Mouse (Mus musculus): ENCODE measurements around the gene Crk. TPM values are rescaled to one million over a fixed set of nuclear protein-coding genes. Genes with fewer than 3 reads are reported as not detected.

The Crk gene
- 10 to 100 TPM; 93.2 to 96.5 TPM for total RNA-seq (2021)
- long read RNA-seq, experiment 1, full-length matches to known transcripts = 24 of 41 reads
- long read RNA-seq, experiment 1, partial matches to known transcripts = 6 of 41 reads
- long read RNA-seq, experiment 1, other reads (novel, unspliced or antisense) = 11 of 41 reads
- long read RNA-seq, experiment 2, full-length matches to known transcripts = 24 of 29 reads
- long read RNA-seq, experiment 2, partial matches to known transcripts = 1 of 29 reads
- long read RNA-seq, experiment 2, other reads (novel, unspliced or antisense) = 4 of 29 reads

GRCm38 (mm10) chr11:75678747-75679438 lies at the start of gene Crk:
Gene Crk (plus strand): TSS chr11:75679259.
- DNase-seq = peak; percentile 99

DNA sequence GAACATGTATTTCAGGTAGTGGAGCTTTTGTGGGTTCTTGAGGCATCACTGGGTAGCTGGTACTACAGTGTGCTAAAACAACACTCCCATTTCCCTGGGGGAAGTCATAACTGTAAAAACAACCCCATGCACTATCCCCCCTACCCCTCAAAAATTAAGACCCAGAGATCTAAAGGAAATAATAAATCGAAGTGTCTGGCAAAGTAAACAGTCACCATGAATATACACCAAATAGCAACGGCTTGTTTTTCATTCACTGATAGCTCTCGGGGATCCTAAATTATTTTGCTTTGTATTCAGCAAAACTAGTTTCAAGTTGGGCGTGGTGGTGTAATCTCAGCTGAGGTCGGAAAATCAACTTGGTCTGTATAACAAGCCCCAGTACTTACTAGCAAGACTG lies 49.0 kb upstream of the Crk start:
- no peak for DNase-seq

DNA sequence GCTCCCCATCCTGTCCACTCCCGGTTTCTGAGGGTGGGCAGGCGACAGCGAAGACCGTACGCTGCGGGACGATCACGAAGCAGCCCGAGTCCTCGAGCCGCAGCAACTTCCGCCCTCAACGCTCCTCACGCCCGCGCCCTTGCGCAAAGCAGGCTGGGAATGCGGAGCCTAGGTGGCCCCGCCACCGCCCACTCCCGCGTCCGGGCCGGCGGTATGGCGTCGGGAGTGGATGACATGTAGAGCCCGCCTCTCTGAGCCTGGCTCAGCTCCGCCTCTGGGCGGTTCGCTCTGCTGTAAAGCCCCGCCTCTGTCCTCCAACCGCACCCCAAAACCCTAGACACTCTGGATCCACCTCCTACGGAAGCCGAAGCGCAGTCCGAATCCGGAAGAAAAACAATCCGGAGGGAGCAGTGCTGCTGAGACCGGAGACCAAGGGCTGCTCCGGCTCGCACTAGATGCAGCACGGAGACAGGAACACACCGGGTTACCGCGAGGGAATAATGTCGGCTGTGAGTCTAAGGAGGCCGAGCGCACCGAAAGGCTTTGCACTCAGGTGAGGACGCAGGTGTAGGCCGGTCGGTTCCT lies 48.3 kb upstream of the Crk start, which contains the start of gene Inpp5k:
TSS of gene Inpp5k (plus strand) at position 344 of the 585 bp plus-strand sequence.
- DNase-seq = peak; percentile 96

- no peak for DNase-seq
Observed at GRCm38 (mm10) chr11:75631561-75632225, 47.4 kb upstream of the Crk start.

GRCm38 (mm10) chr11:75632921-75633320 lies 46.1 kb upstream of the Crk start:
- DNase-seq = no peak

GRCm38 (mm10) chr11:75634801-75635200 lies 44.3 kb upstream of the Crk start:
- DNase-seq = no peak

- DNase-seq = no peak
Observed at GRCm38 (mm10) chr11:75635315-75635714, 43.7 kb upstream of the Crk start.

GRCm38 (mm10) chr11:75643323-75643722 lies 35.7 kb upstream of the Crk start:
- no peak for DNase-seq

GRCm38 (mm10) chr11:75644684-75645083 lies 34.4 kb upstream of the Crk start:
- DNase-seq = no peak

- peak; percentile 69 for DNase-seq
Observed at GRCm38 (mm10) chr11:75647681-75648211, 31.3 kb upstream of the Crk start.

GRCm38 (mm10) chr11:75649155-75649561 lies 29.9 kb upstream of the Crk start:
- DNase-seq = peak; percentile 35

DNA sequence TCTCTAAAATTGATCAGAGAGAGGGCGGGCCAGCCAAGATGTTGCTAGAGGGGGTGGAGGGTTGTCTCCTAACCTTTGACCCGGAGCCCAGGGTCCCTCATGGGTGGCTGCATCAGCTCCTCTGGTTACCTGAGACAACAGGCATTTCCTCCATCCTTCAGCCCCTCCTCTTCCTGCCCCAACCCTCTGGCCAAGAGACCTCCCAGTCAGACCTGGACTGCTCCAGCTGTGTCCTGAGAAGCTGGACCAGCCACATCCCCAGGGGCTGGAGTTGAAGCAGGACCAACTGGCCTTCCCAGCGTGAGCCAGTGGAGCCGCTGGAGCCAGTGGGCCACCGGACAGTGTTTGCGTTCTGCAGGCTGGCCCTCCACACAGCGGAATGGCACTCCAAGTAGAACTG lies 28.7 kb upstream of the Crk start, which contains the start of gene Myo1c:
TSS of gene Myo1c (plus strand) at position 194 of the 400 bp plus-strand sequence.
- peak; percentile 78 for DNase-seq

DNA sequence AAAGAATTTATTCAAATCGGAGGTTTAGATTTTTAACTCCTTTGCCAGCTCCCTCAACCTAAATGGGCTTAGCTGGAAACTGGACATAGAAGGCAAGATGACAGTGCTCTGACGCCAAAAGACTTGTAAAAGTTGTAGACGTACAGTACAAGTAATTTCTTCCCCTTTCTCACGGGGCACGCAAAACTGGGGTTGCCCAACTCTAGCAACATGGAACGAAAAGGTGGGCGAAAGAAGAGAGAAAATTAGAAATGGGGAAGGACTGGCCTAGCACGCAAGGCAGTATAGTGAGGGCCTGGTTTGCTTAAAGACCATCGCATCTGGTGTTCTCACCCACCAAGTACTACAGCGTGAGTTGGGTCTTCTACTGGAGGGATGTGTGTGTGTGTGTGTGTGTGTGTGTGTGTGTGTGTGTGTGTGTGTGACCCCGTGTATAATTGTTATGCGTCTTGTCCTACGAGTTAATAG lies 28.1 kb upstream of the Crk start:
- no peak for DNase-seq

DNA sequence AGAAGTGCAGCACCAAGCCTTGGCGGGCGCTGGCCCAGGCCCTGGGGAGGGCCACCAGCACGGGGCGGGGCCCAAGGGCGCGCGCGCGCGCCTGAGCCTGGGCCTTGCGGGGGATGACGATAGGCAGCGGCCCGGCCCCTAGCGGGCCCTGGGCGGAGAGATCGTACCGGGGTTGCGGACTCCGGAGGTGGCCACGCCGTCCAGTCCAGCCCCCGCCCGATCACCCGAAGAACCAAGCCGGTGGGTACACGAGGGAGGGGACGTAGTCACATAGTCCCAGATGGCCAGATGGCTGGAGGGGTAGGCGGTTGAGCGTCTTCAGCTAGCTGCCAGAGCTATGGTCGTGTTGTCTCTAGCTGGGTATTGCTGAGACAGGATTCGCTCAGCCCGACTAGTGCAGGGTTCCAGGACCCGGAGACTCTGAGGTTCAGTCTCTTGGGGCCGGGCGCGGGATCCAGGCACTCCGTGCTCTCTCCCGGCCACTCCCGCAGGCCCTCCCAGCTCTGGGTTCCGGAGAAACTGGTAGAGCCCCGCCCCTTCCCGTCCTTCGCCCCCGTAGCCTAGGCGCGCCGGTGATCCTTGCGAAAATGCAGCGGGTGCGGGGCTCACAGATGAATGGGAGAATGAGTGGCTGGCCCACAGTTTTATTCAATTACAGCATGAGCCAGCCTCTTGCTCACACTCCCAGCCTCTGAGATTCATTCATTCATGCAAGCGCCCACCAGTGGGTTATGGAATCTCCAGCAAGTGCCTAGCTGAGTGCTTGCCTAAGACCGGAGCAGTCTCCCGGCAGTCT lies 27.4 kb upstream of the Crk start:
- DNase-seq = peak; percentile 92

GRCm38 (mm10) chr11:75652222-75652941 lies 26.7 kb upstream of the Crk start:
- DNase-seq = no peak

DNA sequence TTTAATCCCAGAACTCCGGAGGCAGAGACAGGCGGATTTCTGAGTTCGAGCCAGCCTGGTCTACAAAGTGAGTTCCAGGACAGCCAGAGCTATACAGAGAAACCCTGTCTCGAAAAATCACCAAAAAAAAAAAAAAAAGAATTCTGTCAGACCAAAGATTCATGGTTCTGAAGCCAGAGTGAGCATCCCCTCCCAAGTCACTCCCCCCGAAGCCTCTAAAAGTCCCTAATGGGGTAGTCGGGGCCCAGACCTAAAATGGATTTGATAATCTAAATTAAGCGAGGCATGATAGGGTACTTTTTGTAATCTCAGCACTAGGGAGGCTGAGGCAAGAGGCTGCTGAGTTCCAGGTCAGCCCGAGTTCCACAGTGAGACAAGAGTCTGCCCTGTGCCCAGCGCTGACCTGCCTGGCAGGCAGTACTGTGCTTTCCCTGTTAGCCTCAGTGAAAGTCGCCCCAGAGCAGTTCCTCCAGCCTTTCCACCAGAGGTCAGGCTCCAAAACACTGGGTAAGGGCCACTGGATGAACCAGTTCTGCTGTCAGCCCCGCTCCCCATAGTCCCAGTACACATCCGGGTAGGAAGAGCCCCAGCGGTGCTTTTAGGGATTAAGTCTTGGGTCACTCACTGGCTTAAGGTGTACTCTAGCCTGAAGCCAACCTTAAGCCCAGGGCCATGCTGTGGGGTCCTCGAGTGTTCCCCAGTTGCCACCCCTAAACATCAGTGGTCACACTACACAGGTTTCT lies 25.9 kb upstream of the Crk start:
- no peak for DNase-seq

- peak; percentile 87 for DNase-seq
Observed at GRCm38 (mm10) chr11:75653781-75654470, 25.1 kb upstream of the Crk start.

DNA sequence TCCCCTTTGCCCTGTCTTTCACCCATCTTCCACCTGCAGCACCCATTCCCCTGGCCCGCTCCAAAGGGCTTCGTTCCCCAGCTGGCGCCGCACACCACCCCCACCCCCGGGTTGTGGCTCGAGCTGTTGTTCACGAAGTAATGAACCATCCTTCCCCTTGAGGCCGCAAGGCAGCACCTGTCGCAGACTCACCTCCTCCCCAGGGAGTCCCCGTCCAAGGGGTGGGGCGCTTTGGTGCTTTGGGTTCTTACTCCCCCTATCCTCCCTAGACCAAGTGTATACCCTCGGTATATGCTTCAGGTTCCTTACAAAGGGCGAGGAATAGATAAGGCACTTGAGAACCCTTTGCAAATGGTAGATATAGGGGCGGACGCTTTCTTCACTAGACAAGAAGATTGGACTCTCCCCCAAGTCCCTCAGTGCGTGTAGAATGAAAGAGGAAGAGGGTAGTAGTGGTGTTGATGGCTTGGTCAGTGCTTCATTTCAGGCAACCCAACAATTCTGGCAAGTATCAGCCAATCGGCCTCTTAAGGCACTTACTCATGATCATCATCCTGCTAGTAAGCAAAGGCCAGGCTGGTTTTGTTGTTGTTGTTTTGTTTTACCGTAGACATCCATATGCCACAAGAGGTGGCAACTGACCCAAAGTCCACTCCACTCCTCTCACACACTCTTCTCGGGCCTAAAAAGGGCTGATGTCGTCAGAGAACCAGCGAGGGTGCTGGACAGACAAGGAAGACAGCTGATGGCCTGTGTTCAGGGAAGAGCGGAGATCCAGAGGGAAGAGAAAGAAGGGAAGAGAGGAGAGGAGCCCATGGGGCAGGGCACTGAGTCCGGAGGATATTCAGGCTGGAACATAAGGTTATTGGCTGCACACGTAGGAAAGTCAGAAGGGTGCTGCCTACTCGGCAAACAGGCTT lies 24.3 kb upstream of the Crk start:
- no peak for DNase-seq
